Mouse (Mus musculus) stomach, postnatal 0 days (tissue): ENCODE measurements around the gene Nkx2-1.

Experiments
- CTCF ChIP-seq: IDR thresholded peaks from 2 replicates; pipeline ENCODE4 v1.5.1; 2016; ENCODE audit warnings: antibody characterized with exemption, low read depth, mild to moderate bottlenecking, moderate library complexity
- EP300 ChIP-seq: optimal IDR thresholded peaks from 2 replicates; pipeline ENCODE3; 2016; ENCODE audit warnings: antibody characterized with exemption

DNA sequence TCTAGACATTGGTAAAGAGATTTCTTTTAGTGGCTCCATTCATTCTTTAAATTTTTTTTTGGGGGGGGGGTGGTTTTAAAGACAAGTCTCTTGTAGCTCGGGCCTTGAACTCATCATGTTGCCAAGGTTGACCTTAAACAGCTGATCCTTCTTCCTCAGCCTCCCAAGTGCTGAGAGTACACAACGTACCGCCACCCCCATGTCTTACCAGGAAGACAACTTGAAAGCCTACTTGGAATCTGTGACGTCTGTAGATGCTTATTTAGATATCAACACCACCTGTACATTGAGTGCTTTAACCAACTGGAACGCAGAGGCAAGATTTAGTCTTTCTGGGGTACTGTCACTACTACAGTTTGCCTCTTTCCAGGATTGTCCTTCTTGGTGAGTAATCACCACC is 21.9 kb downstream of the Nkx2-1 start:
- TF ChIP-seq CTCF (no peak), EP300 (no peak)
